ENCODE assay signal across 18 mouse cellular contexts in the genomic region with DNA sequence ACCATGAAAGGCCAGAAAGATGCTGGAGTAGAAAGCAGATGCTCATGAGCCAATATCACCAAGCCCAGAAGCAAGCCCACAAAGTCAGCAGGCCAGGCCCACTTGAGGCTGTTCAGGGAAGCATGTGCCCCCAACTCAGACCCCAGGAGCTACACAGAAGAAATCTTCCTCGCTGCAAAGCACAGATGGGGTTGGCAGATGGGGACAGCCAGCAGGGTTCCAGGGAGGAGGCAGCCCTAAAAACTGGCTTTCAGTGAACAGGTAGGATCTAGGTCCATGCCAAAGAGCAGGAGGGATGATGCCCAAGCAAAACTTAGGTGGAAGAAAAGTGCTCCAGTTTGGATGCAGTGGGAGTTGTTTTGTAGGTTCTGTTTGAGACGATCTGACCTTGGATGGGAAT. TPM values are rescaled to one million over a fixed set of nuclear protein-coding genes. Genes with fewer than 3 reads are reported as not detected.
DNase-seq lines count a peak whose midpoint lies in the region; ATAC-seq lines count a peak whose summit lies in the region.
"Had no signal": no experiment of that assay in that cellular context is flagged by ENCODE, and none has a peak within 500 bp of the region (broad histone marks: within the 10 kb centered on the region; RNA-seq: fewer than 3 reads in every experiment).

No protein-coding gene starts in this region.

- H3K36me3 ChIP-seq in liver, embryonic 12.5 days: peaks cover 5% of the 10 kb centered on the region; the same call in 1 of the 2 replicates
- H3K36me3 ChIP-seq: embryonic facial prominence, embryonic 13.5 days; hindbrain, embryonic 12.5 days; limb, embryonic 10.5 days; liver, embryonic 13.5 days; midbrain, embryonic 15.5 days had no signal

- H3K27ac ChIP-seq in liver, embryonic 12.5 days: no peak overlapping the region
- H3K27ac ChIP-seq: embryonic facial prominence, embryonic 13.5 days; gastrocnemius, adult 2 months; hindbrain, embryonic 12.5 days; limb, embryonic 10.5 days; liver, embryonic 13.5 days had no signal

- no peak overlapping the region for H3K9ac ChIP-seq in liver, embryonic 12.5 days
- H3K9ac ChIP-seq: embryonic facial prominence, embryonic 13.5 days; liver, embryonic 13.5 days; midbrain, embryonic 15.5 days had no signal

- H3K4me1 ChIP-seq in liver, embryonic 12.5 days: no peaks in the 10 kb centered on the region
- H3K4me1 ChIP-seq: embryonic facial prominence, embryonic 13.5 days; liver, embryonic 13.5 days had no signal

- DNase-seq in frontal cortex, adult 2 months (ENCODE audit: extremely low spot score in 1 of 2, low spot score in 1 of 2): no peak
- DNase-seq in A20 (ENCODE audit: low read depth, low spot score): peak; percentile 2
- peak; percentile 86 for DNase-seq in brain, adult 2 months (ENCODE audit: low read depth, low spot score)
- DNase-seq in cerebellum, postnatal 10 days: peak; percentile 64 to 70
- DNase-seq in thymus, postnatal 0 days (ENCODE audit: low spot score): no peak
- no peak for DNase-seq in embryo, embryonic 11 days
- DNase-seq: gastrocnemius, adult 2 months; kidney, adult 9 months; kidney, postnatal 36 days; liver, embryonic 13.5 days; right cerebral cortex, postnatal 14 days; thymus, postnatal 25 days had no signal

- ATAC-seq in frontal cortex, adult (ENCODE audit: low TSS enrichment): peak; percentile 1; the same call in 1 of the 2 replicates
- no peak for ATAC-seq in liver, embryonic 12.5 days
- ATAC-seq: midbrain, embryonic 15.5 days had no signal

- H3K9me3 ChIP-seq in liver, embryonic 12.5 days (replicated peaks): no peaks in the 10 kb centered on the region
- H3K9me3 ChIP-seq: embryonic facial prominence, embryonic 13.5 days; hindbrain, embryonic 12.5 days; limb, embryonic 10.5 days; liver, embryonic 13.5 days; midbrain, embryonic 15.5 days had no signal

- no peaks in the 10 kb centered on the region for H3K27me3 ChIP-seq in liver, embryonic 12.5 days (replicated peaks)
- H3K27me3 ChIP-seq: embryonic facial prominence, embryonic 13.5 days; hindbrain, embryonic 12.5 days; liver, embryonic 13.5 days; midbrain, embryonic 15.5 days had no signal

- H3K4me2 ChIP-seq in liver, embryonic 12.5 days: no peak overlapping the region
- H3K4me2 ChIP-seq: embryonic facial prominence, embryonic 13.5 days; hindbrain, embryonic 12.5 days; liver, embryonic 13.5 days; midbrain, embryonic 15.5 days had no signal

- 68% methylated on average over 2 of the region's 2 CpGs for WGBS in liver, embryonic 12.5 days (ENCODE audit: insufficient replicate concordance)

- no peak overlapping the region for H3K4me3 ChIP-seq in liver, embryonic 12.5 days
- H3K4me3 ChIP-seq: embryonic facial prominence, embryonic 13.5 days; gastrocnemius, adult 2 months; hindbrain, embryonic 12.5 days; limb, embryonic 10.5 days; liver, embryonic 13.5 days; midbrain, embryonic 15.5 days had no signal

RNA-seq across cellular contexts. Expression of a gene that starts 28.7 kb away (rescaled TPM):
- polyA plus RNA-seq in frontal cortex, adult 2 months (2012; rRNA removed): 185 and 204 TPM in 2 replicates
- 0.01 and 0.27 TPM in 2 replicates for polyA plus RNA-seq in thymus, postnatal 0 days (2015; fragmentation: Nextera tagmentation; extraction: Ambion mirVana)
- polyA plus RNA-seq in liver, embryonic 12.5 days (2016; fragmentation: Nextera tagmentation; extraction: Ambion mirVana): 0.12 and 0.18 TPM in 2 replicates

RNA-seq across cellular contexts. Expression of a gene that starts 29.2 kb away (rescaled TPM):
- polyA plus RNA-seq in frontal cortex, adult 2 months (2012; rRNA removed): 7.0 and 7.6 TPM in 2 replicates
- polyA plus RNA-seq in thymus, postnatal 0 days (2015; fragmentation: Nextera tagmentation; extraction: Ambion mirVana): 21.9 and 22.5 TPM in 2 replicates
- polyA plus RNA-seq in liver, embryonic 12.5 days (2016; fragmentation: Nextera tagmentation; extraction: Ambion mirVana): 12.5 and 13.2 TPM in 2 replicates

RNA-seq across cellular contexts. Expression of a gene that starts 35.4 kb away (rescaled TPM):
- 5.3 and 7.1 TPM in 2 replicates for polyA plus RNA-seq in frontal cortex, adult 2 months (2012; rRNA removed)
- polyA plus RNA-seq in thymus, postnatal 0 days (2015; fragmentation: Nextera tagmentation; extraction: Ambion mirVana): 12.9 and 20.3 TPM in 2 replicates
- polyA plus RNA-seq in liver, embryonic 12.5 days (2016; fragmentation: Nextera tagmentation; extraction: Ambion mirVana): 16.2 and 18.1 TPM in 2 replicates

Comparison
In these comparisons a context has a peak if more than half of its experiments do, and no peak if none do; other contexts are left out.
1. DNase-seq: peak in A20 (single experiment), brain, adult 2 months (single experiment) and cerebellum, postnatal 10 days (2 of 2); none in frontal cortex, adult 2 months (0 of 2), thymus, postnatal 0 days (single experiment) and embryo, embryonic 11 days (single experiment).
2. RNA of a gene that starts 28.7 kb away (polyA plus RNA-seq): 185 to 204 TPM in frontal cortex, adult 2 months; 0.12 to 0.18 TPM in liver, embryonic 12.5 days and 0.01 to 0.27 TPM in thymus, postnatal 0 days; every median in the first group is over 100 times any median in the second.